Mouse (Mus musculus): ENCODE data around the gene Uhrf1bp1.

Uhrf1bp1 gene

GRCm38 (mm10) chr17:27911371-27911770 is 55.1 kb downstream of the Uhrf1bp1 start:
- no peak for DNase-seq

- DNase-seq = no peak
Measured at GRCm38 (mm10) chr17:27914742-27915141, 58.5 kb downstream of the Uhrf1bp1 start.

- DNase-seq = no peak
Measured at GRCm38 (mm10) chr17:27916366-27916765, 60.1 kb downstream of the Uhrf1bp1 start.

GRCm38 (mm10) chr17:27920676-27921075 is 64.4 kb downstream of the Uhrf1bp1 start:
- no peak for DNase-seq

GRCm38 (mm10) chr17:27922174-27922712 is 66.0 kb downstream of the Uhrf1bp1 start:
- DNase-seq = peak; percentile 44

GRCm38 (mm10) chr17:27925054-27925453 is 68.8 kb downstream of the Uhrf1bp1 start:
- DNase-seq = no peak

GRCm38 (mm10) chr17:27925504-27925903 is 69.3 kb downstream of the Uhrf1bp1 start:
- DNase-seq = no peak

GRCm38 (mm10) chr17:27930291-27930690 is 74.0 kb downstream of the Uhrf1bp1 start:
- no peak for DNase-seq

GRCm38 (mm10) chr17:27931826-27932225 is 75.6 kb downstream of the Uhrf1bp1 start:
- no peak for DNase-seq

GRCm38 (mm10) chr17:27934136-27934910 is 78.1 kb downstream of the Uhrf1bp1 start:
- DNase-seq = no peak

GRCm38 (mm10) chr17:27935091-27935490 is 78.8 kb downstream of the Uhrf1bp1 start:
- no peak for DNase-seq

- DNase-seq = no peak
Measured at GRCm38 (mm10) chr17:27937054-27937615, 80.9 kb downstream of the Uhrf1bp1 start.

- DNase-seq = peak; percentile 65
Measured at GRCm38 (mm10) chr17:27938121-27938754, 82.0 kb downstream of the Uhrf1bp1 start.

- no peak for DNase-seq
Measured at GRCm38 (mm10) chr17:27939028-27939427, 82.8 kb downstream of the Uhrf1bp1 start.

- no peak for DNase-seq
Measured at GRCm38 (mm10) chr17:27940352-27940751, 84.1 kb downstream of the Uhrf1bp1 start.

GRCm38 (mm10) chr17:27941178-27941577 is 84.9 kb downstream of the Uhrf1bp1 start:
- no peak for DNase-seq

- DNase-seq = no peak
Measured at GRCm38 (mm10) chr17:27941698-27942097, 85.5 kb downstream of the Uhrf1bp1 start.

GRCm38 (mm10) chr17:27942131-27942530 is 85.9 kb downstream of the Uhrf1bp1 start:
- DNase-seq = no peak

GRCm38 (mm10) chr17:27945546-27946216 is 89.4 kb downstream of the Uhrf1bp1 start:
- DNase-seq = no peak

GRCm38 (mm10) chr17:27946371-27946770 is 90.1 kb downstream of the Uhrf1bp1 start:
- DNase-seq = no peak

- DNase-seq = no peak
Measured at GRCm38 (mm10) chr17:27947155-27947554, 90.9 kb downstream of the Uhrf1bp1 start.
